Mouse (Mus musculus): Measurements from ENCODE around the gene Atpif1. TPM values are rescaled to one million over a fixed set of nuclear protein-coding genes. Genes with fewer than 3 reads are reported as not detected.
"Not testable (repeated sequence)": the region's sequence is repeated elsewhere in the genome, so short reads cannot be mapped to it uniquely, and the experiment has no call there.

Gene Atpif1
- polyA plus RNA-seq, 1 experiment from 2014 or later = 996 TPM

DNA sequence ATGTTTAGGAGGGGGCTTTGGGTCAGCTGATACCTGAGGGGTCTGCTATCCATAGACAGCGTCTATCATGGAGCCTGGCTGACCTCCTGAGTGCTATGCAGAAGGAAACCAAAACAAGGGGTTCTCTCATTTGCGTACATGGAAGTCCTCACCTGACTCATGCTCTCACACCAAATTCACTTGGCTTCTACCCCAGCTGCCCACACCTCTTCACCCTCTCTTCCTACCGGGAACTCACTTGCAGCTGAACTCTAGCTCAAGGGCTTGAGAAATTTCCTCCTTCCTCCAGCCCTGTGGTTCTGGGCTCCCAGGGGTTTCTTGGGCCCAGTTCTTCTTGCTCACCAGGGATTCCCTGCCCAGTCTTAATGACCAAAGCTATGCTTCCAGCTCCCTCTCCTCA, 29.8 kb upstream of the Atpif1 start:
- no peak overlapping the region for H3K4me2 ChIP-seq (ENCODE audit: low read depth, low read length)
- no peak for ATAC-seq (ENCODE audit: low read depth)
- no peaks in the 10 kb centered on the region for H3K4me1 ChIP-seq (ENCODE audit: control insufficient read depth, insufficient read depth, low read length)
- H3K36me3 ChIP-seq (ENCODE audit: control insufficient read depth, insufficient read depth, low read length) = no peaks in the 10 kb centered on the region
- H3K27me3 ChIP-seq (replicated peaks; ENCODE audit: control insufficient read depth, insufficient read depth, low read length) = no peaks in the 10 kb centered on the region
- no peak for DNase-seq (ENCODE audit: low spot score)
- no peak overlapping the region for H3K27ac ChIP-seq (replicated peaks; ENCODE audit: low read depth, low read length)
- 0 out of 2 replicates have a peak overlapping the region, but pooled peaks have one; percentile 30 for H3K9ac ChIP-seq (ENCODE audit: low read depth, low read length)
- H3K9me3 ChIP-seq (ENCODE audit: control insufficient read depth, low read length) = no peaks in the 10 kb centered on the region
- H3K4me3 ChIP-seq (ENCODE audit: low read depth, low read length) = no peak overlapping the region
- 74% methylated on average over 3 of the region's 3 CpGs for WGBS

GRCm38 (mm10) chr4:132555550-132555949, 22.1 kb upstream of the Atpif1 start:
- not testable (repeated sequence) for DNase-seq (ENCODE audit: low spot score); H3K27ac ChIP-seq (replicated peaks; ENCODE audit: low read depth, low read length)
- WGBS = 87% methylated on average over 7 of the region's 7 CpGs

DNA sequence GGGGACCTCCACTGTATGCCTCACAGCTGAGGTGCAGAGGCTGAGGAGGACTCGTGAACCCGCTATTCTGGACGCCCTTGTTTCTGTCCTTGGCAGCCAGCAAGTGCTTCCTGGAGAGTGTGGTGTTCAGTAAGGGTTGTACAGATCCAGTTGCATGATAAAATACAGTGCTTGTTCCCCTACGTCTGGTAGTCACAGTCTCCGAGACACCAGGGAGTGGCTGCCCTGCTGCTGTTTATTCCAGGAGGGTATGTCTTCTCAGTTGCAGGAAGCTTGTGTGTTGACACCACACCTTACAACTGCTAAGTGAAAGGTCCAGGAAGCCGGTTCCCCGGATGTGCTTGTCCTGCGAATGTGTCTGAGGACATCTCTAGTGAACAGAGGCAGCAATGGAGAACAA, 21.2 kb upstream of the Atpif1 start:
- ATAC-seq (ENCODE audit: low read depth) (no peak), DNase-seq (ENCODE audit: low spot score) (no peak)
- no peak overlapping the region for H3K9ac ChIP-seq (ENCODE audit: low read depth, low read length)
- no peaks in the 10 kb centered on the region for H3K9me3 ChIP-seq (ENCODE audit: control insufficient read depth, low read length)
- H3K4me2 ChIP-seq (ENCODE audit: low read depth, low read length) = no peak overlapping the region
- H3K4me3 ChIP-seq (ENCODE audit: low read depth, low read length) = no peak overlapping the region
- H3K4me1 ChIP-seq (ENCODE audit: control insufficient read depth, insufficient read depth, low read length) = no peaks in the 10 kb centered on the region
- no peak overlapping the region for H3K27ac ChIP-seq (replicated peaks; ENCODE audit: low read depth, low read length)
- H3K27me3 ChIP-seq (replicated peaks; ENCODE audit: control insufficient read depth, insufficient read depth, low read length) = no peaks in the 10 kb centered on the region
- 79% methylated on average over 8 of the region's 8 CpGs for WGBS
- peaks cover 45% of the 10 kb centered on the region for H3K36me3 ChIP-seq (ENCODE audit: control insufficient read depth, insufficient read depth, low read length)

More at GRCm38 (mm10) chr4:132555550-132555949, 22.1 kb upstream of the Atpif1 start:
- ATAC-seq (ENCODE audit: low read depth); H3K4me3 ChIP-seq (ENCODE audit: low read depth, low read length); H3K9ac ChIP-seq (ENCODE audit: low read depth, low read length); H3K9me3 ChIP-seq (ENCODE audit: control insufficient read depth, low read length); H3K4me2 ChIP-seq (ENCODE audit: low read depth, low read length); H3K4me1 ChIP-seq (ENCODE audit: control insufficient read depth, insufficient read depth, low read length); H3K27me3 ChIP-seq (replicated peaks; ENCODE audit: control insufficient read depth, insufficient read depth, low read length): not testable (repeated sequence)
- peaks cover 36% of the 10 kb centered on the region for H3K36me3 ChIP-seq (ENCODE audit: control insufficient read depth, insufficient read depth, low read length)

GRCm38 (mm10) chr4:132554221-132554620, 20.8 kb upstream of the Atpif1 start:
- Histone ChIP-seq H3K9me3 (ENCODE audit: control insufficient read depth, low read length) (no peaks in the 10 kb centered on the region), H3K4me2 (ENCODE audit: low read depth, low read length) (no peak overlapping the region), H3K9ac (ENCODE audit: low read depth, low read length) (no peak overlapping the region), H3K4me3 (ENCODE audit: low read depth, low read length) (no peak overlapping the region), H3K36me3 (ENCODE audit: control insufficient read depth, insufficient read depth, low read length) (peaks cover 50% of the 10 kb centered on the region), H3K27ac (replicated peaks; ENCODE audit: low read depth, low read length) (no peak overlapping the region), H3K27me3 (replicated peaks; ENCODE audit: control insufficient read depth, insufficient read depth, low read length) (no peaks in the 10 kb centered on the region), H3K4me1 (ENCODE audit: control insufficient read depth, insufficient read depth, low read length) (no peaks in the 10 kb centered on the region)
- WGBS = 67% methylated on average over 5 of the region's 5 CpGs
- ATAC-seq (ENCODE audit: low read depth) = no peak
- no peak for DNase-seq (ENCODE audit: low spot score)

- Histone ChIP-seq H3K4me3 (ENCODE audit: low read depth, low read length) (no peak overlapping the region), H3K27ac (replicated peaks; ENCODE audit: low read depth, low read length) (no peak overlapping the region), H3K9me3 (ENCODE audit: control insufficient read depth, low read length) (no peaks in the 10 kb centered on the region), H3K27me3 (replicated peaks; ENCODE audit: control insufficient read depth, insufficient read depth, low read length) (no peaks in the 10 kb centered on the region), H3K9ac (ENCODE audit: low read depth, low read length) (no peak overlapping the region), H3K4me2 (ENCODE audit: low read depth, low read length) (no peak overlapping the region), H3K36me3 (ENCODE audit: control insufficient read depth, insufficient read depth, low read length) (peaks cover 90% of the 10 kb centered on the region), H3K4me1 (ENCODE audit: control insufficient read depth, insufficient read depth, low read length) (no peaks in the 10 kb centered on the region)
- DNase-seq (ENCODE audit: low spot score) (peak; percentile 63), ATAC-seq (ENCODE audit: low read depth) (peak; percentile 62; the same call in 1 of the 2 replicates)
- 39% methylated on average over 8 of the region's 8 CpGs for WGBS
Measured at GRCm38 (mm10) chr4:132545851-132546250, 12.4 kb upstream of the Atpif1 start.

GRCm38 (mm10) chr4:132542724-132543123, 9.3 kb upstream of the Atpif1 start:
- Histone ChIP-seq H3K36me3 (ENCODE audit: control insufficient read depth, insufficient read depth, low read length) (peaks cover 86% of the 10 kb centered on the region), H3K4me3 (ENCODE audit: low read depth, low read length) (no peak overlapping the region), H3K27ac (replicated peaks; ENCODE audit: low read depth, low read length) (no peak overlapping the region), H3K27me3 (replicated peaks; ENCODE audit: control insufficient read depth, insufficient read depth, low read length) (no peaks in the 10 kb centered on the region), H3K9me3 (ENCODE audit: control insufficient read depth, low read length) (no peaks in the 10 kb centered on the region), H3K4me1 (ENCODE audit: control insufficient read depth, insufficient read depth, low read length) (no peaks in the 10 kb centered on the region), H3K9ac (ENCODE audit: low read depth, low read length) (no peak overlapping the region), H3K4me2 (ENCODE audit: low read depth, low read length) (no peak overlapping the region)
- 65% methylated on average over 1 of the region's 1 CpGs for WGBS
- ATAC-seq (ENCODE audit: low read depth) = no peak
- DNase-seq (ENCODE audit: low spot score) = no peak

- Histone ChIP-seq H3K4me1 (ENCODE audit: control insufficient read depth, insufficient read depth, low read length) (peaks cover 7% of the 10 kb centered on the region), H3K9me3 (ENCODE audit: control insufficient read depth, low read length) (no peaks in the 10 kb centered on the region), H3K27ac (replicated peaks; ENCODE audit: low read depth, low read length) (no peak overlapping the region), H3K4me3 (ENCODE audit: low read depth, low read length) (no peak overlapping the region), H3K4me2 (ENCODE audit: low read depth, low read length) (no peak overlapping the region), H3K36me3 (ENCODE audit: control insufficient read depth, insufficient read depth, low read length) (peaks cover 75% of the 10 kb centered on the region), H3K27me3 (replicated peaks; ENCODE audit: control insufficient read depth, insufficient read depth, low read length) (no peaks in the 10 kb centered on the region), H3K9ac (ENCODE audit: low read depth, low read length) (no peak overlapping the region)
- WGBS = 85% methylated on average over 4 of the region's 4 CpGs
- no peak for DNase-seq (ENCODE audit: low spot score)
- ATAC-seq (ENCODE audit: low read depth) = no peak
Measured at GRCm38 (mm10) chr4:132541413-132541812, 8.0 kb upstream of the Atpif1 start.

GRCm38 (mm10) chr4:132539481-132539880, 6.0 kb upstream of the Atpif1 start:
- DNase-seq (ENCODE audit: low spot score) (no peak), ATAC-seq (ENCODE audit: low read depth) (no peak)
- peaks cover 10% of the 10 kb centered on the region for H3K4me1 ChIP-seq (ENCODE audit: control insufficient read depth, insufficient read depth, low read length)
- no peaks in the 10 kb centered on the region for H3K27me3 ChIP-seq (replicated peaks; ENCODE audit: control insufficient read depth, insufficient read depth, low read length)
- H3K27ac ChIP-seq (replicated peaks; ENCODE audit: low read depth, low read length) = no peak overlapping the region
- 96% methylated on average over 5 of the region's 5 CpGs for WGBS
- no peak overlapping the region for H3K4me3 ChIP-seq (ENCODE audit: low read depth, low read length)
- peaks cover 61% of the 10 kb centered on the region for H3K36me3 ChIP-seq (ENCODE audit: control insufficient read depth, insufficient read depth, low read length)
- H3K9ac ChIP-seq (ENCODE audit: low read depth, low read length) = no peak overlapping the region
- H3K4me2 ChIP-seq (ENCODE audit: low read depth, low read length) = no peak overlapping the region
- no peaks in the 10 kb centered on the region for H3K9me3 ChIP-seq (ENCODE audit: control insufficient read depth, low read length)

DNA sequence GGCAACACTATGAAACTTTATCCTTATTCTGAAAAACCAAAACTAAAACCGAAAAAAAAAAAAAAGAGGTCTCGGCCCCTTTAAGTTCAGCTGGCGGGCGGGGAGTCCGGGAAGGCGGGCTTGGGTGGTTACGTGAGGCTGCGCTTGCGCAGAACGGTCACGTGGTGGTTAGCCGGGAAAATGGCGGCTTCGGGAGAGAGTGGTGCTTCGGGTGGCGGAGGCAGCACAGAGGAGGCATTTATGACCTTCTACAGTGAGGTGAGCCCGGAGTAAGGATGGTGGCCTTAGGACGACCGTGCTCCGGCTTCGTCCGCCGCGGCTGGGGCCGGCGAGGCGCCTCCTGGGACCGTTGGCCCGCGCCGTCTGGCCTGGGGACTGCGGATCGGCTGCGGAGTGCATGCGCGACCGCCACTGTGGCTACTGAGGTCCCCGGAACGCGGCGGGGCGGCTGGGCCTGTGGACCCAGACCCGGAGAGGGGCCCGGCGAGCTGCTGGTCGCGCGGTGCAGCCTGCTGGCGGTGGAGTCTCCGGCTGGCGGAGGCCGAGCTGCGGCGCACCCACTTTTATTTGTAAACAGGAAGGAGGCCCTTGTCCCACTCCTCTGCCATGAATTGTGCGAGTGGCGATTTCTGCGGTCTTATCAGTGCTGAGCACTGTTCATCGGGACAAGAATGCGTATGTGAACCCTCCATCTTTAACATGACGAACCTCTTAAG, 2.1 kb upstream of the Atpif1 start, which contains the start of gene Dnajc8:
Dnajc8 (plus strand) TSS at position 145 of the 716 bp plus-strand sequence.
- Histone ChIP-seq H3K4me1 (ENCODE audit: control insufficient read depth, insufficient read depth, low read length) (peaks cover 14% of the 10 kb centered on the region), H3K27ac (replicated peaks; ENCODE audit: low read depth, low read length) (peak within 1 kb of the TSS; percentile 64), H3K9me3 (ENCODE audit: control insufficient read depth, low read length) (no peaks in the 10 kb centered on the region), H3K36me3 (ENCODE audit: control insufficient read depth, insufficient read depth, low read length) (peaks cover 39% of the 10 kb centered on the region), H3K27me3 (replicated peaks; ENCODE audit: control insufficient read depth, insufficient read depth, low read length) (no peaks in the 10 kb centered on the region), H3K9ac (ENCODE audit: low read depth, low read length) (peak within 1 kb of the TSS; percentile 91), H3K4me3 (ENCODE audit: low read depth, low read length) (peak within 1 kb of the TSS; percentile 94), H3K4me2 (ENCODE audit: low read depth, low read length) (peak within 1 kb of the TSS; percentile 72)
- ATAC-seq (ENCODE audit: low read depth) = peak; percentile 76
- WGBS = under 1% methylated on average over 42 of the region's 60 CpGs
- DNase-seq (ENCODE audit: low spot score) = peak; percentile 97
